Mouse (Mus musculus): Measurements from ENCODE around the gene Tmie. TPM values are rescaled to one million over a fixed set of nuclear protein-coding genes. Genes with fewer than 3 reads are reported as not detected.

The Tmie gene
- polyA plus RNA-seq, 1 experiment from 2014 or later = 0.16 TPM

- WGBS = 63% methylated on average over 9 of the region's 9 CpGs
- H3K27me3 ChIP-seq (replicated peaks) = peaks cover 12% of the 10 kb centered on the region; the same call in 1 of the 2 replicates
Observed at GRCm38 (mm10) chr9:110887388-110888303, 7.7 kb upstream of the Tmie start.

DNA sequence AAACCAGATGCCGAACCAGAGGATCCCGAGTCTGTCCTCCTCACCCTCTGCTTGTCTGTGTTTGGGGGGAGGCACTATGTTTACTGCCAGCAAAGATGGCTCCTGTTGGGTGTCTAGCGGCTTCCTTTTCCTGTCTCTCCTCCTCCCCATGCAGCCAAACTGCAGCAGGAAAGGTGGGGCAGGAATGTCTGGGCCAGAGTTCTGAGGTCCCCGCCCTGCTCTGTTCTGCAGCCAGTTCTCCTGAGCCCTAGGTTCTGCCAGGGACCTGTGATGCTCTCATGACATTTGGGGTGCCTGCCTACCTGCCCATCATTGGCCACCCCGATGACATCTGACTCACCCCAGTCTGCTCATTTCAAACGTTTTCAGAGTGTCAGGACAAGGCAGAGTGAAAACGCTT lies 2.0 kb upstream of the Tmie start:
- Histone ChIP-seq H3K27ac (replicated peaks) (no peak overlapping the region), H3K4me1 (peaks cover 31% of the 10 kb centered on the region), H3K4me3 (no peak overlapping the region), H3K27me3 (replicated peaks) (peaks cover 54% of the 10 kb centered on the region), H3K36me3 (no peaks in the 10 kb centered on the region), H3K9ac (no peak overlapping the region), H3K9me3 (no peaks in the 10 kb centered on the region), H3K4me2 (no peak overlapping the region)
- ATAC-seq (ENCODE audit: extremely low read depth, insufficient number of reproducible peaks, low FRiP score, low TSS enrichment) = no peak
- WGBS = 64% methylated on average over 7 of the region's 7 CpGs

More at GRCm38 (mm10) chr9:110887388-110888303, 7.7 kb upstream of the Tmie start:
- no peaks in the 10 kb centered on the region for H3K36me3 ChIP-seq
- no peak overlapping the region for H3K27ac ChIP-seq (replicated peaks)
- H3K4me1 ChIP-seq = peaks cover 17% of the 10 kb centered on the region
- no peaks in the 10 kb centered on the region for H3K9me3 ChIP-seq
- H3K9ac ChIP-seq = no peak overlapping the region
- ATAC-seq (ENCODE audit: extremely low read depth, insufficient number of reproducible peaks, low FRiP score, low TSS enrichment) = no peak
- no peak overlapping the region for H3K4me2 ChIP-seq
- no peak overlapping the region for H3K4me3 ChIP-seq

- WGBS = 67% methylated on average over 4 of the region's 4 CpGs
- H3K27me3 ChIP-seq (replicated peaks) = peaks cover 56% of the 10 kb centered on the region
- no peak for ATAC-seq (ENCODE audit: extremely low read depth, insufficient number of reproducible peaks, low FRiP score, low TSS enrichment)
Observed at GRCm38 (mm10) chr9:110880772-110881171, 859 bp upstream of the Tmie start.

DNA sequence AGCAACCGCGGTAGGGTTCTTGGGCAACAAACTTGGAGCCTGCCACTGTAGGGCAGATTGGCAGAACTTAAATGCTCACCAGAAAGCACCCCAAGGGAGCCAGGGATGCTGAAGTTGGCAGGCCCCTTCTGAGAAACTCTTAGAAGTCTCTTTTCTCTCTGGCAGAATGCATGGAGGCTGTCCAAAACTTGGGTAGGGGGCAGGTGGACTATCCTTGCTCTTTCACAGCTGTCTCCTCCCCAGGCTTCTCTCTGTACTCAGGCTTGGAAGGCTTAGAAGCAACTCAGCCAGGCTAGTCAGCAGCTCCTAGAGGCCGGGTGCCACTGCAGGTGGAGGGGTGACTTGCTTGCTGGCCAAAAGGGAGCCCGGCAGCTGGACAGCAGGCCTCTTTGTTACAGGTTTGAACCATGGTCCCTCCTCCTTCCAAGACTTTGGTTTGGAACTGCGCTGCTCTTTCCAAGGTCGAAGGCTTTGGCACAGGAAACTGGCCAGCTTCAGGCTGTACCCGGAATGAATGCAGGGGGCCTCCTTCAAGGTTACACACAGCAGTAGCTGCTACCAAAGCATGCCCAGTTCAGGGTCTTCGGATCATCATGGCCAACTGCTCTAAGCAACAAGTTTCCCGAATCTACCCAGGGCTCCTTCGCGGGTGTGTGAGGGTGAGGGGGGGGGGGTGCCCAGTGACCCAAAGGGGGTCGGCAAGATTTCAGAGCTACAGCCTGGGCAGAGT lies 557 bp downstream of the Tmie start, which contains the start of gene Als2cl:
TSS of gene Als2cl (plus strand) at position 680 of the 730 bp plus-strand sequence.
- H3K27ac ChIP-seq (replicated peaks) = no peak within 1 kb of the TSS
- WGBS = 14% methylated on average over 12 of the region's 12 CpGs

More at GRCm38 (mm10) chr9:110880772-110881171, 859 bp upstream of the Tmie start:
- Histone ChIP-seq H3K27ac (replicated peaks) (no peak overlapping the region), H3K36me3 (no peaks in the 10 kb centered on the region), H3K4me2 (peak overlapping the region; percentile 97), H3K9ac (peak overlapping the region; percentile 82), H3K4me3 (peak overlapping the region; percentile 72), H3K9me3 (no peaks in the 10 kb centered on the region), H3K4me1 (peaks cover 31% of the 10 kb centered on the region)

GRCm38 (mm10) chr9:110877888-110878287 lies 2.0 kb downstream of the Tmie start:
- Histone ChIP-seq H3K4me3 (no peak overlapping the region), H3K9me3 (no peaks in the 10 kb centered on the region), H3K27ac (replicated peaks) (peak overlapping the region; percentile 16; the same call in 1 of the 2 replicates), H3K4me1 (peaks cover 45% of the 10 kb centered on the region), H3K4me2 (no peak overlapping the region), H3K36me3 (no peaks in the 10 kb centered on the region), H3K9ac (no peak overlapping the region), H3K27me3 (replicated peaks) (peaks cover 77% of the 10 kb centered on the region)
- peak; percentile 14; the same call in 1 of the 2 replicates for ATAC-seq (ENCODE audit: extremely low read depth, insufficient number of reproducible peaks, low FRiP score, low TSS enrichment)
- WGBS = 61% methylated on average over 5 of the region's 5 CpGs

More for the DNA sequence above, 557 bp downstream of the Tmie start, which contains the start of gene Als2cl:
- no peak for ATAC-seq (ENCODE audit: extremely low read depth, insufficient number of reproducible peaks, low FRiP score, low TSS enrichment)
- Histone ChIP-seq H3K4me2 (peak within 1 kb of the TSS; percentile 97), H3K4me3 (peak within 1 kb of the TSS; percentile 72), H3K36me3 (no peaks in the 10 kb centered on the region), H3K9me3 (no peaks in the 10 kb centered on the region), H3K9ac (peak within 1 kb of the TSS; percentile 82), H3K4me1 (peaks cover 35% of the 10 kb centered on the region), H3K27me3 (replicated peaks) (peaks cover 63% of the 10 kb centered on the region)

- Histone ChIP-seq H3K36me3 (no peaks in the 10 kb centered on the region), H3K4me1 (peaks cover 45% of the 10 kb centered on the region), H3K4me2 (no peak overlapping the region), H3K4me3 (no peak overlapping the region), H3K9me3 (no peaks in the 10 kb centered on the region), H3K9ac (no peak overlapping the region), H3K27me3 (replicated peaks) (peaks cover 80% of the 10 kb centered on the region), H3K27ac (replicated peaks) (0 out of 2 replicates have a peak overlapping the region, but pooled peaks have one; percentile 3)
- 79% methylated on average over 1 of the region's 1 CpGs for WGBS
- no peak for ATAC-seq (ENCODE audit: extremely low read depth, insufficient number of reproducible peaks, low FRiP score, low TSS enrichment)
Observed at GRCm38 (mm10) chr9:110877353-110877752, 2.6 kb downstream of the Tmie start.

DNA sequence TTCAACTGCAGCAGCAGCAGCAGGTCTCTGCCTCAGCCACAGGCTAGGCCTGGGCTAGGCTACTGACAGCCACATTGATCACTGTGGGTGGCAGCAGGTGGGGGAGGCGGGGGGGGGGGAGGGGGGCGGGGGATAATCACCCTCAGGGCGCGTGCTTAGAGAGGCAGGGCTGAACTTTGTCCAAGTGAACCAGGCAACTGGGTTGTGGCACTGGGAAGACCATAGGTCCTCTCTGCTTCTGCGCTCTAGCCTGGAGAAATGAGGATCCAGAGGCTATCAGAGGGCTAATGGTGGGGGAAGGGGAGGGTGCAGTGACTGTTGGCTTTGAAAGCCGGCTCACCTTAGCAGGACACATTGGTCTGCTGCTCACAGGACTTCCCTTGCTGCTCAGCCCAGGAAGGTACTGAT lies 4.6 kb downstream of the Tmie start:
- no peak overlapping the region for H3K4me3 ChIP-seq
- H3K9ac ChIP-seq = no peak overlapping the region
- ATAC-seq (ENCODE audit: extremely low read depth, insufficient number of reproducible peaks, low FRiP score, low TSS enrichment) = no peak
- H3K4me1 ChIP-seq = peaks cover 36% of the 10 kb centered on the region
- WGBS = 27% methylated on average over 5 of the region's 6 CpGs
- no peaks in the 10 kb centered on the region for H3K36me3 ChIP-seq
- H3K4me2 ChIP-seq = no peak overlapping the region
- H3K9me3 ChIP-seq = no peaks in the 10 kb centered on the region
- peaks cover 64% of the 10 kb centered on the region for H3K27me3 ChIP-seq (replicated peaks)
- H3K27ac ChIP-seq (replicated peaks) = no peak overlapping the region

- H3K9me3 ChIP-seq = no peaks in the 10 kb centered on the region
- H3K36me3 ChIP-seq = no peaks in the 10 kb centered on the region
- peaks cover 58% of the 10 kb centered on the region for H3K27me3 ChIP-seq (replicated peaks)
- H3K4me3 ChIP-seq = no peak overlapping the region
- WGBS = 26% methylated on average over 3 of the region's 3 CpGs
- no peak overlapping the region for H3K9ac ChIP-seq
- no peak overlapping the region for H3K4me2 ChIP-seq
- no peak for ATAC-seq (ENCODE audit: extremely low read depth, insufficient number of reproducible peaks, low FRiP score, low TSS enrichment)
- H3K27ac ChIP-seq (replicated peaks) = no peak overlapping the region
- peaks cover 34% of the 10 kb centered on the region for H3K4me1 ChIP-seq
Observed at GRCm38 (mm10) chr9:110874660-110875191, 5.2 kb downstream of the Tmie start.

GRCm38 (mm10) chr9:110873681-110874659 lies 5.9 kb downstream of the Tmie start:
- WGBS = 9% methylated on average over 37 of the region's 40 CpGs
- no peak overlapping the region for H3K27ac ChIP-seq (replicated peaks)
- H3K4me3 ChIP-seq = peak overlapping the region; percentile 44
- no peaks in the 10 kb centered on the region for H3K36me3 ChIP-seq
- ATAC-seq (ENCODE audit: extremely low read depth, insufficient number of reproducible peaks, low FRiP score, low TSS enrichment) = no peak
- H3K4me1 ChIP-seq = peaks cover 26% of the 10 kb centered on the region
- peak overlapping the region; percentile 60 for H3K9ac ChIP-seq
- H3K27me3 ChIP-seq (replicated peaks) = peaks cover 50% of the 10 kb centered on the region
- peak overlapping the region; percentile 70 for H3K4me2 ChIP-seq
- H3K9me3 ChIP-seq = no peaks in the 10 kb centered on the region

GRCm38 (mm10) chr9:110871030-110871429 lies 8.9 kb downstream of the Tmie start:
- Histone ChIP-seq H3K4me3 (no peak overlapping the region), H3K9ac (no peak overlapping the region), H3K9me3 (no peaks in the 10 kb centered on the region), H3K4me1 (peaks cover 14% of the 10 kb centered on the region), H3K4me2 (no peak overlapping the region), H3K36me3 (no peaks in the 10 kb centered on the region), H3K27ac (replicated peaks) (no peak overlapping the region), H3K27me3 (replicated peaks) (peaks cover 39% of the 10 kb centered on the region)
- 15% methylated on average over 7 of the region's 7 CpGs for WGBS
- ATAC-seq (ENCODE audit: extremely low read depth, insufficient number of reproducible peaks, low FRiP score, low TSS enrichment) = no peak
